Mouse (Mus musculus): ENCODE results near the gene Hivep3. TPM values are rescaled to one million over a fixed set of nuclear protein-coding genes. Genes with fewer than 3 reads are reported as not detected.

Gene Hivep3
- polyA plus RNA-seq, 1 experiment, result 29.4 TPM

- no peak for DNase-seq (ENCODE audit: low spot score)
Measured at GRCm38 (mm10) chr4:120054145-120054544, 320.6 kb downstream of the Hivep3 start.

GRCm38 (mm10) chr4:120056451-120056850 lies 322.9 kb downstream of the Hivep3 start:
- no peak for DNase-seq (ENCODE audit: low spot score)

GRCm38 (mm10) chr4:120057529-120057928 lies 323.9 kb downstream of the Hivep3 start:
- no peak for DNase-seq (ENCODE audit: low spot score)

- DNase-seq (ENCODE audit: low spot score), result no peak
Measured at GRCm38 (mm10) chr4:120058157-120058556, 324.6 kb downstream of the Hivep3 start.

GRCm38 (mm10) chr4:120058794-120059193 lies 325.2 kb downstream of the Hivep3 start:
- DNase-seq (ENCODE audit: low spot score), result no peak

GRCm38 (mm10) chr4:120061727-120062126 lies 328.1 kb downstream of the Hivep3 start:
- no peak for DNase-seq (ENCODE audit: low spot score)

- DNase-seq (ENCODE audit: low spot score), result no peak
Measured at GRCm38 (mm10) chr4:120062198-120062597, 328.6 kb downstream of the Hivep3 start.

- no peak for DNase-seq (ENCODE audit: low spot score)
Measured at GRCm38 (mm10) chr4:120062754-120063153, 329.2 kb downstream of the Hivep3 start.

- DNase-seq (ENCODE audit: low spot score), result no peak
Measured at GRCm38 (mm10) chr4:120063353-120064124, 330.0 kb downstream of the Hivep3 start.

- DNase-seq (ENCODE audit: low spot score), result no peak
Measured at GRCm38 (mm10) chr4:120064696-120065095, 331.1 kb downstream of the Hivep3 start, which contains the start of gene AL607142.1. Gene AL607142.1 (plus strand): TSS chr4:120064996.

- DNase-seq (ENCODE audit: low spot score), result no peak
Measured at GRCm38 (mm10) chr4:120066841-120067591, 333.4 kb downstream of the Hivep3 start.

GRCm38 (mm10) chr4:120067592-120068235 lies 334.1 kb downstream of the Hivep3 start:
- DNase-seq (ENCODE audit: low spot score), result no peak

- DNase-seq (ENCODE audit: low spot score), result no peak
Measured at GRCm38 (mm10) chr4:120068883-120069581, 335.4 kb downstream of the Hivep3 start.

- no peak for DNase-seq (ENCODE audit: low spot score)
Measured at GRCm38 (mm10) chr4:120069582-120069980, 336.0 kb downstream of the Hivep3 start.

- no peak for DNase-seq (ENCODE audit: low spot score)
Measured at GRCm38 (mm10) chr4:120071411-120071810, 337.8 kb downstream of the Hivep3 start.

- no peak for DNase-seq (ENCODE audit: low spot score)
Measured at GRCm38 (mm10) chr4:120071842-120072507, 338.4 kb downstream of the Hivep3 start.

GRCm38 (mm10) chr4:120074061-120074460 lies 340.5 kb downstream of the Hivep3 start:
- DNase-seq (ENCODE audit: low spot score), result no peak

GRCm38 (mm10) chr4:120077322-120077721 lies 343.7 kb downstream of the Hivep3 start:
- no peak for DNase-seq (ENCODE audit: low spot score)

GRCm38 (mm10) chr4:120082527-120082926 lies 348.9 kb downstream of the Hivep3 start:
- DNase-seq (ENCODE audit: low spot score), result no peak

- no peak for DNase-seq (ENCODE audit: low spot score)
Measured at GRCm38 (mm10) chr4:120083700-120084099, 350.1 kb downstream of the Hivep3 start.

GRCm38 (mm10) chr4:120089536-120089935 lies 356.0 kb downstream of the Hivep3 start:
- no peak for DNase-seq (ENCODE audit: low spot score)

Measured in urinary bladder, adult 2 months (tissue).